ENCODE assay signal across 26 mouse cellular contexts in the genomic region with DNA sequence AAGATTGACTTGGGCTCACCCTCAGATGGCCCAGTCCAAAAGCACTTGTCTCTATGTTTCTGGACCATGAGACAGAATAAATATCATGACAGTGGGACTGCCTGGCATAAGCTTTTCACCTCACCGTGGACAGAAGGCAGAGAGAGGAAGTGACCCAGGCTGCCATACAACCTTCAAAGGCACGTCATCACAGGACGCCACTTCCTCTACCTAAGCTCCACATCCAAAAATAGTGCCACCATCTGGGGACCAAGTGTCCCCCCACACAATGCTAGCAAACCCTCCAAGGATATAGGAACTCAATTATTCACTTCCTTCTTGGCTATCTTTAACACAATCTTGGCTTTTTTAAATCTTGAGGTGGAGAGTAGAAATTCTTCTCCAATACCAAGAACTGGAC. TPM values are rescaled to one million over a fixed set of nuclear protein-coding genes. Genes with fewer than 3 reads are reported as not detected.
DNase-seq lines count a peak whose midpoint lies in the region; ATAC-seq and TF ChIP-seq lines count a peak whose summit lies in the region.
"Had no signal": no experiment of that assay in that cellular context is flagged by ENCODE, and none has a peak within 500 bp of the region (broad histone marks: within the 10 kb centered on the region; RNA-seq: fewer than 3 reads in every experiment).

No protein-coding gene starts in this region.

- peak; percentile 43 for DNase-seq in 416B (ENCODE audit: low read depth)
- peak; percentile 54 to 58 for DNase-seq in B cell, adult 2 months
- peak; percentile 59 to 61 for DNase-seq in natural killer cell, adult 2 months (ENCODE audit: low spot score in 2 of 2)
- DNase-seq in gastrocnemius, adult 8-10 months (ENCODE audit: low spot score in 2 of 2): no peak
- DNase-seq in urinary bladder, postnatal 10 days (ENCODE audit: low spot score): no peak
- DNase-seq: adrenal gland, postnatal 36 days; cerebellum, adult 2 months; heart, adult 18-20 months; kidney, adult 11 months; lung, postnatal 14 days; right cerebral cortex, postnatal 4 days had no signal

- H3K9me3 ChIP-seq in intestine, postnatal 0 days (ENCODE audit: control insufficient read depth): no peaks in the 10 kb centered on the region
- H3K9me3 ChIP-seq: forebrain, embryonic 15.5 days; hindbrain, embryonic 12.5 days; limb, embryonic 12.5 days; midbrain, embryonic 10.5 days had no signal

- no peaks in the 10 kb centered on the region for H3K36me3 ChIP-seq in intestine, postnatal 0 days (ENCODE audit: control insufficient read depth, insufficient read depth)
- H3K36me3 ChIP-seq: forebrain, embryonic 15.5 days; hindbrain, embryonic 12.5 days; limb, embryonic 12.5 days; midbrain, embryonic 10.5 days had no signal

- no peak for TF ChIP-seq CTCF in intestine, postnatal 0 days (IDR thresholded peaks at IDR 0.05; ENCODE audit: low read depth)

- no peak overlapping the region for H3K4me3 ChIP-seq in intestine, postnatal 0 days (ENCODE audit: low read depth, low read length)
- H3K4me3 ChIP-seq: erythroblast, embryonic 14.5 days; forebrain, embryonic 15.5 days; hindbrain, embryonic 12.5 days; layer of hippocampus, adult 2 months; limb, embryonic 12.5 days; midbrain, embryonic 10.5 days had no signal

- no peak overlapping the region for H3K4me2 ChIP-seq in intestine, postnatal 0 days (replicated peaks; ENCODE audit: low read depth)
- H3K4me2 ChIP-seq: forebrain, embryonic 15.5 days; hindbrain, embryonic 12.5 days; limb, embryonic 12.5 days had no signal

- WGBS in intestine, postnatal 0 days: 72% methylated on average over 3 of the region's 3 CpGs

- ATAC-seq in common myeloid progenitor, adult 5-6 weeks (replicated peaks; ENCODE audit: low read depth, poor library complexity, severe bottlenecking): peak; percentile 59
- no peak for ATAC-seq in intestine, postnatal 0 days
- ATAC-seq: forebrain, embryonic 15.5 days; Patski had no signal

- no peaks in the 10 kb centered on the region for H3K27me3 ChIP-seq in intestine, postnatal 0 days (replicated peaks; ENCODE audit: control insufficient read depth, insufficient read depth, low read length)
- H3K27me3 ChIP-seq: forebrain, embryonic 15.5 days; hindbrain, embryonic 12.5 days had no signal

- peaks cover 6% of the 10 kb centered on the region for H3K4me1 ChIP-seq in intestine, postnatal 0 days (replicated peaks; ENCODE audit: control insufficient read depth, insufficient read depth, low read length)
- H3K4me1 ChIP-seq: forebrain, embryonic 15.5 days; hindbrain, embryonic 12.5 days; limb, embryonic 12.5 days had no signal

- no peak overlapping the region for H3K9ac ChIP-seq in intestine, postnatal 0 days (ENCODE audit: low read depth, low read length)
- H3K9ac ChIP-seq: forebrain, embryonic 15.5 days; hindbrain, embryonic 12.5 days; limb, embryonic 12.5 days; liver, embryonic 14.5 days had no signal

- H3K27ac ChIP-seq in intestine, postnatal 0 days (ENCODE audit: low read depth, low read length): no peak overlapping the region
- H3K27ac ChIP-seq: forebrain, embryonic 15.5 days; hindbrain, embryonic 12.5 days; kidney, postnatal 0 days; layer of hippocampus, adult 2 months; limb, embryonic 12.5 days; liver, embryonic 14.5 days; midbrain, embryonic 10.5 days had no signal

RNA-seq across cellular contexts. Expression of a gene that starts 1.3 kb away (rescaled TPM):
- not detected in 2 replicates for total RNA-seq in common myeloid progenitor, adult 5-6 weeks (2017)
- not detected for total RNA-seq in gastrocnemius, adult 8-10 months (2022)
- polyA plus RNA-seq in intestine, postnatal 0 days (2015; fragmentation: Nextera tagmentation; extraction: Ambion mirVana): 0.30 and 0.42 TPM in 2 replicates
- total RNA-seq: gastrocnemius, adult 18-20 months; layer of hippocampus, adult 2 months had no signal
- polyA plus RNA-seq: embryonic facial prominence, embryonic 11.5 days; erythroblast, embryonic 14.5 days; limb, embryonic 12.5 days; midbrain, embryonic 10.5 days; Patski had no signal

RNA-seq across cellular contexts. Expression of a gene that starts 33.8 kb away (rescaled TPM):
- total RNA-seq in common myeloid progenitor, adult 5-6 weeks (2017): not detected in 2 replicates
- total RNA-seq in gastrocnemius, adult 8-10 months (2022): under 1 TPM in 2 of 4 experiments, not detected in 2; 0.22 to 0.67 TPM
- polyA plus RNA-seq in intestine, postnatal 0 days (2015; fragmentation: Nextera tagmentation; extraction: Ambion mirVana): 0.13 and 0.22 TPM in 2 replicates
- total RNA-seq: adrenal gland, postnatal 36 days; heart, adult 18-20 months; monocyte, adult 5-6 weeks had no signal
- polyA plus RNA-seq: embryonic facial prominence, embryonic 11.5 days; erythroblast, embryonic 14.5 days; limb, embryonic 12.5 days had no signal

RNA-seq across cellular contexts. Expression of a gene that starts 54.5 kb away (rescaled TPM):
- not detected in 2 replicates for total RNA-seq in common myeloid progenitor, adult 5-6 weeks (2017)
- total RNA-seq in gastrocnemius, adult 8-10 months (2022): not detected
- not detected in 2 replicates for polyA plus RNA-seq in intestine, postnatal 0 days (2015; fragmentation: Nextera tagmentation; extraction: Ambion mirVana)
- total RNA-seq: adrenal gland, postnatal 36 days; gastrocnemius, adult 18-20 months; heart, adult 18-20 months; monocyte, adult 5-6 weeks had no signal
- polyA plus RNA-seq: embryonic facial prominence, embryonic 11.5 days; erythroblast, embryonic 14.5 days; heart, embryonic 14.5 days; hindbrain, embryonic 12.5 days; limb, embryonic 12.5 days; midbrain, embryonic 10.5 days; Patski had no signal

Comparison
In these comparisons a context has a peak if more than half of its experiments do, and no peak if none do; other contexts are left out.
1. DNase-seq: peak in 416B (single experiment), B cell, adult 2 months (2 of 2) and natural killer cell, adult 2 months (2 of 2); none in gastrocnemius, adult 8-10 months (0 of 2) and urinary bladder, postnatal 10 days (single experiment).